Mouse (Mus musculus): ENCODE measurements around the gene Kif14. TPM values are rescaled to one million over a fixed set of nuclear protein-coding genes. Genes with fewer than 3 reads are reported as not detected.
A peak's percentile ranks its signal among the peaks of the same experiment; 100 is the strongest.

Kif14 gene
- polyA plus RNA-seq (2015; fragmentation: Nextera tagmentation; extraction: Ambion mirVana) = 0.50 and 0.58 TPM in 2 replicates

DNA sequence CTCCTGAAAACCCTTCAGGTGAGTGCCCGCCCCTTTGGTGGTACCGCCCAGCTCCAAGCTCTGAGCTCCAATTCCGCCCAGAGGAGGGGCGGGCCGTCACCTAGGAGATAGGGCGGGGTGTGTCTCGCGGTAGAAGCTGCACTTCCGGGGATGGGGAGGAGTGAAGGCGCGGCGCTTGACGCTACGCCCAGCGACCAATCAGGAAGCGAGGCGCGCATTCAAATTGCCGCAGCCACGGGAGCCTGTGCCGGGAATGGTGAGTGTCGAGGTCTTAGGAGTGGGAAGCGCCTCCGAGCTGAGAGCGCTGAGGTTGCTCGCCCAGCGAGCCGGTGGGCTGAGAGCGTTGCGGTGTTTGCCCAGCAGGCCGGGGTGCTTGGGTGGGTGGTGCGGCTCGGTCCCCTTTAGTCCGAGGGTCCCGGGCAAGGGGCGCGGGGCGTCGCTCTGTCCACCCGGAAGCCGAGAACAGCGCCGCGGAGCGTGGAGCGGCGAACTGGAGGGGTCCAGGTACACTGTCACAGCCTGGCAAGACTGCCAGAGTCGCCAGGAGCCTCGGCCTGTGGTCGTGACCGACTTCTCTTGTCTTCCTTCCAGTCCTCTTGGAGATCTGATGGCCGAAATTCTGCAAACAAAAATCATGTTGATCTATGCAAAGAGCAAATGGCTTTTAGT, at the start of gene Kif14:
TSS of gene Kif14 (plus strand) at position 201 of the 669 bp plus-strand sequence.
- Histone ChIP-seq H3K9ac (ENCODE audit: low read depth, low read length) (peak within 1 kb of the TSS; percentile 40), H3K4me3 (ENCODE audit: low read depth, low read length) (peak within 1 kb of the TSS; percentile 63), H3K36me3 (ENCODE audit: control insufficient read depth, insufficient read depth) (0 out of 2 replicates have a peak, but pooled peaks cover 15% of the 10 kb centered on the region), H3K4me2 (replicated peaks; ENCODE audit: low read depth) (peak within 1 kb of the TSS; percentile 100), H3K9me3 (ENCODE audit: control insufficient read depth) (no peaks in the 10 kb centered on the region), H3K27me3 (replicated peaks; ENCODE audit: control insufficient read depth, insufficient read depth, low read length) (no peaks in the 10 kb centered on the region), H3K4me1 (replicated peaks; ENCODE audit: control insufficient read depth, insufficient read depth, low read length) (no peaks in the 10 kb centered on the region), H3K27ac (ENCODE audit: low read depth, low read length) (no peak within 1 kb of the TSS)
- WGBS = under 1% methylated on average over 52 of the region's 52 CpGs
- no peak for TF ChIP-seq CTCF (IDR thresholded peaks at IDR 0.05; ENCODE audit: low read depth)
- ATAC-seq = peak; percentile 100

DNA sequence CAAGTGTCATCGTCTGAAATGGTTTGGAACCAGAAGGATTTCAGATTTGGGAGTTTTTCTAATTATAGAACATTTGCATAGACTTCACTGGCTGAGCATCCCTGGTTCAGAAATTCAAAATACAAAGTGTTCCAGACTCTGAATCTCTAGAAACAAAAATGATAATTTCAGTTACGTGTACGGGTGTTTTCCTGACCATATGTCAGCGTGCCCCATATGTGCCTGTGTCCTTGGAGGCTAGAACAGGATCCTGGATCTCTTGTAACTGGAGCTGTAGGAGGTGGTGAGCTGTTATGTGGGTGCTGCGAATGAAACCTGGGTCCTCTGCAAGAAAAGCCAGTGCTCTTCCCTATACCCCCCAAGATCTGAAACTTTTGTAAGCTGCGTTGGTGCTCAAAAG, 47.8 kb upstream of the Kif14 start:
- TF ChIP-seq CTCF (IDR thresholded peaks at IDR 0.05; ENCODE audit: low read depth) = no peak
- 93% methylated on average over 6 of the region's 6 CpGs for WGBS
- no peaks in the 10 kb centered on the region for H3K27me3 ChIP-seq (replicated peaks; ENCODE audit: control insufficient read depth, insufficient read depth, low read length)
- H3K27ac ChIP-seq (ENCODE audit: low read depth, low read length) = no peak overlapping the region
- H3K4me2 ChIP-seq (replicated peaks; ENCODE audit: low read depth) = no peak overlapping the region
- H3K9ac ChIP-seq (ENCODE audit: low read depth, low read length) = no peak overlapping the region
- H3K36me3 ChIP-seq (ENCODE audit: control insufficient read depth, insufficient read depth) = no peaks in the 10 kb centered on the region; the same call in 1 of the 2 replicates
- H3K4me1 ChIP-seq (replicated peaks; ENCODE audit: control insufficient read depth, insufficient read depth, low read length) = no peaks in the 10 kb centered on the region
- no peak for ATAC-seq
- H3K4me3 ChIP-seq (ENCODE audit: low read depth, low read length) = no peak overlapping the region
- no peaks in the 10 kb centered on the region for H3K9me3 ChIP-seq (ENCODE audit: control insufficient read depth)

DNA sequence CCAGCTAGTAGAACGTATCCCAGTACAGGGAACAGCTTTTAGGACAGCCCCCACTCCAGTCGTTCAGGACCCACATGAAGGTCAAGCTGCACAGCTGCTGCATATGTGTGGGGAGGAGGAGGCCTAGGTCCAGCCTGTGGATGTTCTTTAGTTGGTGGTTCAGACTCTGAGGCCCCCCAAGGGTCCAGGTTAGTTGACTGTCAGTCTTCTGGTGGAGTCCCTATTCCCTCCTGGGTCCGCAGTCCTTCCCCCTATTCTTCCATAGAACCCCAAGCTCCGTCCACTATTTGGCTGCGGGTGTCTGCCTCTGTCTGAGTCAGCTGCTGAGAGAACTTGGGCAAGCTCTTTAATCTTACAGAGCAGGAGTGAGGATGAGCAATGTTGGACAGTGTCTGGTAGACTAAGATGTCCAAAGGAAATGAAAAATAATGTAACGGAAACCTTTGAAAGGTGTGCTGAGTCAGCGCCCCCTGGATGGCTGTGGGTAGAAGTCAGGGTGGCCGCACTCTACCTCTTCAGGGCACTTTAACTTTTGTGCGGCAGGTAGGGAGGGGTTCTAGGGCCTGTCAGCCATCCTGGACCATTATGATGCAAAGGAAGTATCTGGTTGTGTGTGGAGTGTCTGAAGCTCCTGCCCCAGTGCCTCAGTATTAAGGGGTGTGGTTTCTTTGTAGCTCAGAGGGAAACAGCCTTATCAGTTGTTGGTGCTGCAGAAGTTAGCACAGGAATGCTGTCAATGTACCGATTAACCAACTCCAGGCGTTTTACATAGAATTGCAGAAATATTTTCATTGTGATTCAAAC, 38.8 kb upstream of the Kif14 start:
- H3K27me3 ChIP-seq (replicated peaks; ENCODE audit: control insufficient read depth, insufficient read depth, low read length) = no peaks in the 10 kb centered on the region
- no peak overlapping the region for H3K27ac ChIP-seq (ENCODE audit: low read depth, low read length)
- no peak overlapping the region for H3K4me3 ChIP-seq (ENCODE audit: low read depth, low read length)
- no peak overlapping the region for H3K9ac ChIP-seq (ENCODE audit: low read depth, low read length)
- no peaks in the 10 kb centered on the region for H3K9me3 ChIP-seq (ENCODE audit: control insufficient read depth)
- TF ChIP-seq CTCF (IDR thresholded peaks at IDR 0.05; ENCODE audit: low read depth) = no peak
- H3K36me3 ChIP-seq (ENCODE audit: control insufficient read depth, insufficient read depth) = peaks cover 8% of the 10 kb centered on the region; the same call in 1 of the 2 replicates
- no peak overlapping the region for H3K4me2 ChIP-seq (replicated peaks; ENCODE audit: low read depth)
- no peak for ATAC-seq
- 77% methylated on average over 11 of the region's 11 CpGs for WGBS
- H3K4me1 ChIP-seq (replicated peaks; ENCODE audit: control insufficient read depth, insufficient read depth, low read length) = no peaks in the 10 kb centered on the region

DNA sequence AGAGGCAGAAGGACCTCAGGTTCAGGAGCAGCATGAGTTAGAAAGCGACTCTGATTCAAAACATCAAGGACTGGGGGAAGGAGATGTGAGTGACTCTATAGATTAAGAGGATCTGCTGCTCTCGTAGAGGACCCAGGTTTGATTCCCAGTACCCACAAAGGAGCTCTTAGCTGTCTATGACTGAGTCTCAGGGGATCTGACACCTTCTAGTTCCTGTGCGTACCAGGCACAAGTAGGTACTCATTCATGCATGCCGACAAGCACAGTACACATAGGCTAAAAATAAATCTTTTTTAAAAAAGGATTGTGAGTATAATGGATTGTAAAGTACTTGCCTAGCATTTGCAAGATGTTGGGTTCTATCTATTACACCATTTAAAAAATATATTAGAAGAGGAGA, 37.2 kb upstream of the Kif14 start:
- Histone ChIP-seq H3K27ac (ENCODE audit: low read depth, low read length) (no peak overlapping the region), H3K27me3 (replicated peaks; ENCODE audit: control insufficient read depth, insufficient read depth, low read length) (no peaks in the 10 kb centered on the region), H3K4me1 (replicated peaks; ENCODE audit: control insufficient read depth, insufficient read depth, low read length) (no peaks in the 10 kb centered on the region), H3K4me2 (replicated peaks; ENCODE audit: low read depth) (no peak overlapping the region), H3K9me3 (ENCODE audit: control insufficient read depth) (no peaks in the 10 kb centered on the region), H3K36me3 (ENCODE audit: control insufficient read depth, insufficient read depth) (peaks cover 15% of the 10 kb centered on the region), H3K4me3 (ENCODE audit: low read depth, low read length) (no peak overlapping the region), H3K9ac (ENCODE audit: low read depth, low read length) (no peak overlapping the region)
- ATAC-seq = no peak
- WGBS = 92% methylated on average over 4 of the region's 4 CpGs
- TF ChIP-seq CTCF (IDR thresholded peaks at IDR 0.05; ENCODE audit: low read depth) = no peak

DNA sequence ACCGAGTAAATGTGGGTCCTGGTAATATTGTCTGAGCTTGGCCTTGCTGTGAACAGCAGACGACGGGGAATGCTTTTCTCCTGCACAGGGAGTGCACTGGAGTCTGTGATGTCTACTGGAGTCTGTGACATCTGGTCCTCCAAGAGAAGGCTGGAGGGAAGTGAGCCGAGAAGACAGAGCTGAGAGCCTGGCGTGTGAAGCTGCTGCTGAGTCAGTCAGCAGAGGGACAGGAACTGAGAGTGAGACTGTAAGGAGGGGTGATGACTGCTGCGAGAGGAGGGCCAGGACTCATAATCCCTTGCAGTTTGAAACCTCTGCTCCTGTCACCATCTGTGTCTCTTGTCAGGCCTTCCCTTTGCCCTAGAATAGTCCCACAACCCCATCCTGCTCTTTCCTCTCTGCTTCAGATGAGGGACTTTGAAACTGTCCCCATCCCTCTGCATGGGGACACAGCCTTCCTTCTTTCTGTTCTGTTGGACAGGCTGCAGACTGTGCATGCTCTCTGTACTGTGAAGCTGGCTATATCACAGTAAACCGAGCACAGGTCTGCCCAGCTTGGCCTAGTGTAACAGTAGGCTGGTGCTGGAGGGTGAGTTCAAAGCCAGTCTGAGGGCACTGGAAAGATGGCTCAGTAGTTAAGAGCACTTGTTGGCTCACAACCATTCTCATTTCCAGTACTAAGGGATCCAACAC, 35.9 kb upstream of the Kif14 start:
- TF ChIP-seq CTCF (IDR thresholded peaks at IDR 0.05; ENCODE audit: low read depth) = no peak
- H3K4me2 ChIP-seq (replicated peaks; ENCODE audit: low read depth) = no peak overlapping the region
- H3K9ac ChIP-seq (ENCODE audit: low read depth, low read length) = 0 out of 2 replicates have a peak overlapping the region, but pooled peaks have one; percentile 26
- H3K27ac ChIP-seq (ENCODE audit: low read depth, low read length) = no peak overlapping the region
- no peak overlapping the region for H3K4me3 ChIP-seq (ENCODE audit: low read depth, low read length)
- 67% methylated on average over 7 of the region's 7 CpGs for WGBS
- H3K36me3 ChIP-seq (ENCODE audit: control insufficient read depth, insufficient read depth) = peaks cover 10% of the 10 kb centered on the region
- H3K9me3 ChIP-seq (ENCODE audit: control insufficient read depth) = no peaks in the 10 kb centered on the region
- ATAC-seq = no peak
- no peaks in the 10 kb centered on the region for H3K27me3 ChIP-seq (replicated peaks; ENCODE audit: control insufficient read depth, insufficient read depth, low read length)
- H3K4me1 ChIP-seq (replicated peaks; ENCODE audit: control insufficient read depth, insufficient read depth, low read length) = no peaks in the 10 kb centered on the region

DNA sequence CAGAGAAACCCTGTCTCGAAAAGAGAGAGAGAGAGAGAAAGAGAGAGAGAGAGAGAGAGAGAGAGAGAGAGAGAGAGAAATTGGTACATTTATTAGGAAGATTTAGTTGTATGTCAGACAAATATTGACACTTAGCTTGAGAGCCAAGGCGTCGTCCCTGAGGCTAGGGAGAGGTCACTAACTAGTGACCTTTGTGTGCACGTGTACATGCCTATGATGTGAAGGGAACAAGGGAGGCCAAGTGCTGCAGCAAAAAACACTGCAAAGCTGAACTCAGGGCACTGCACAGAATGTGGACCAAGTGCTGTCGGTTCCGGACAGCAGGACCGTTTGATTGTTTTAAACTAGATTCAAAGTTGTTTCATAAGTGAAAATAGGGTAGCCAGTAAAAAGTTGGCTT, 25.4 kb upstream of the Kif14 start:
- ATAC-seq = no peak

More for the DNA sequence above, 25.4 kb upstream of the Kif14 start:
- Histone ChIP-seq H3K9ac (ENCODE audit: low read depth, low read length) (no peak overlapping the region), H3K9me3 (ENCODE audit: control insufficient read depth) (no peaks in the 10 kb centered on the region), H3K27ac (ENCODE audit: low read depth, low read length) (no peak overlapping the region), H3K27me3 (replicated peaks; ENCODE audit: control insufficient read depth, insufficient read depth, low read length) (0 out of 2 replicates have a peak, but pooled peaks cover 4% of the 10 kb centered on the region), H3K4me3 (ENCODE audit: low read depth, low read length) (no peak overlapping the region), H3K4me1 (replicated peaks; ENCODE audit: control insufficient read depth, insufficient read depth, low read length) (no peaks in the 10 kb centered on the region), H3K36me3 (ENCODE audit: control insufficient read depth, insufficient read depth) (peaks cover 4% of the 10 kb centered on the region; the same call in 1 of the 2 replicates), H3K4me2 (replicated peaks; ENCODE audit: low read depth) (no peak overlapping the region)
- WGBS = 84% methylated on average over 7 of the region's 7 CpGs
- TF ChIP-seq CTCF (IDR thresholded peaks at IDR 0.05; ENCODE audit: low read depth) = no peak
